Mouse (Mus musculus) liver, embryonic 14.5 days (tissue): Measurements from ENCODE around the gene G6pc. TPM values are rescaled to one million over a fixed set of nuclear protein-coding genes. Genes with fewer than 3 reads are reported as not detected.

Experiments
- ATAC-seq: fragments of 200-750 bp; cut with Nextera tagmentation; 2 replicates; pipeline ENCODE4 v1.8.0; 2017; ENCODE audit warnings: moderate number of reproducible peaks, mild to moderate bottlenecking, moderate library complexity; ENCODE audit not compliant: insufficient read depth
- DNase-seq, 3 experiments: peaks; one replicate each; pipeline ENCODE4 v3.0.0-alpha.2; 2012 to 2013; ENCODE audit warnings: low read depth in 3 of 3, low spot score in 3 of 3
- H3K27ac ChIP-seq: fragments of 300-500 bp; sonication (generic); 2 replicates; pipeline ENCODE4 v1.5.1; 2014; ENCODE audit warnings: moderate library complexity, mild to moderate bottlenecking, control low read depth, inconsistent platforms
- H3K27me3 ChIP-seq: fragments of 300-500 bp; sonication (generic); 2 replicates; pipeline ENCODE4 v1.6.1; 2014; ENCODE audit warnings: mild to moderate bottlenecking, low read length, moderate library complexity; ENCODE audit not compliant: control insufficient read depth, insufficient read depth
- H3K36me3 ChIP-seq: fragments of 300-500 bp; sonication (generic); replicated peaks from 2 replicates; pipeline ENCODE4 v1.6.1; 2014; ENCODE audit warnings: low read depth; ENCODE audit not compliant: control insufficient read depth, insufficient read depth
- H3K4me1 ChIP-seq, 2 experiments: fragments of 200-500 bp in 1 of 2; fragments of 300-500 bp in 1 of 2; sonication (generic) in 1 of 2; replicated peaks; 2 replicates each; pipeline ENCODE4 v1.6.1; 2012 to 2014; ENCODE audit warnings: antibody characterized with exemption in 1 of 2, inconsistent platforms in 1 of 2, low read length in 1 of 2; ENCODE audit not compliant: control insufficient read depth in 2 of 2, insufficient read depth in 2 of 2
- H3K4me2 ChIP-seq: fragments of 300-500 bp; sonication (generic); 2 replicates; pipeline ENCODE4 v1.6.1; 2014; ENCODE audit warnings: low read depth, mild to moderate bottlenecking, control low read depth, moderate library complexity
- H3K4me3 ChIP-seq, 2 experiments: fragments of 200-500 bp in 1 of 2; fragments of 300-500 bp in 1 of 2; sonication (generic) in 1 of 2; 2 replicates each; pipeline ENCODE4 v1.5.1; 2012 to 2014; ENCODE audit warnings: low read depth in 2 of 2, low read length in 2 of 2, mild to moderate bottlenecking in 2 of 2, control low read depth in 1 of 2, inconsistent platforms in 1 of 2, moderate library complexity in 1 of 2; ENCODE audit not compliant: insufficient read depth in 1 of 2
- H3K9ac ChIP-seq: fragments of 300-500 bp; sonication (generic); replicated peaks from 2 replicates; pipeline ENCODE4 v1.6.1; 2014; ENCODE audit warnings: mild to moderate bottlenecking, control low read depth, moderate library complexity
- H3K9me3 ChIP-seq: fragments of 300-500 bp; sonication (generic); 2 replicates; pipeline ENCODE4 v1.6.1; 2016; ENCODE audit warnings: low read length, mixed read lengths; ENCODE audit not compliant: control insufficient read depth
- CTCF ChIP-seq: IDR thresholded peaks from 2 replicates; pipeline ENCODE4 v1.5.1; 2016; ENCODE audit warnings: antibody characterized with exemption, low read depth, control low read depth
- EP300 ChIP-seq: IDR thresholded peaks from 2 replicates; pipeline ENCODE4 v1.6.1; 2016; ENCODE audit warnings: antibody characterized with exemption, low read depth
- WGBS: fragments of 180-500 bp; shearing (Covaris S2); extraction: QIAGEN DNeasy Blood & Tissue Kit; methylation state at CpG from one replicate; pipeline ENCODE4 v1.1.7; 2014; ENCODE audit not compliant: insufficient replicate concordance; 5-methylcytosine and 5-hydroxymethylcytosine counted together
- microRNA-seq: library from miRNA; unstranded; fragments of <30 nt; microRNA quantifications from one replicate; pipeline ENCODE4, GENCODE M21; 2016
- polyA plus RNA-seq, 2 experiments: library from polyadenylated mRNA; depleted of rRNA in 1 of 2; stranded (reverse) in 1 of 2; unstranded in 1 of 2; fragments of >200 nt; fragmentation: Nextera tagmentation in 1 of 2; extraction: Ambion mirVana in 1 of 2; gene quantifications; 2 replicates each; pipeline versions ENCODE4 v1.2.1 to v1.2.3; 2012 to 2014

Gene G6pc
- polyA plus RNA-seq, 2 experiments = 0.02 to 0.04 TPM

- WGBS = 36% methylated on average over 8 of the region's 8 CpGs
- Histone ChIP-seq H3K9me3 (no peaks in the 10 kb centered on the region), H3K27ac (no peak overlapping the region), H3K27me3 (no peaks in the 10 kb centered on the region), H3K4me1 (peaks cover 11 to 15% of the 10 kb centered on the region in 2 experiments), H3K9ac (peak overlapping the region; percentile 82), H3K4me2 (peak overlapping the region; percentile 99), H3K4me3 (peak overlapping the region; percentile 79 to 98; a peak in 3 of 4 replicates), H3K36me3 (peaks cover 6% of the 10 kb centered on the region)
- no peak for DNase-seq
- ATAC-seq = no peak
- TF ChIP-seq EP300 (no peak), CTCF (no peak)
Observed at GRCm38 (mm10) chr11:101426165-101426564, 58.8 kb downstream of the G6pc start.

Small RNAs within 50 kb of the gene (microRNA-seq; reads per million reads assigned to microRNA genes)
- not detected for gene Gm25593
- not detected for gene Mir6929

Other genes with a start within 250 kb of the G6pc start
- 19.3 and 20.4 TPM in 2 replicates for gene Retreg3, start 247.7 kb upstream of the G6pc start, polyA plus RNA-seq (2012; rRNA removed)
- gene Retreg3, start 247.7 kb upstream of the G6pc start, polyA plus RNA-seq (2014; fragmentation: Nextera tagmentation; extraction: Ambion mirVana) = 5.3 and 6.7 TPM in 2 replicates
- gene Tubg1, start 247.6 kb upstream of the G6pc start, polyA plus RNA-seq (2012; rRNA removed) = 12.4 and 13.8 TPM in 2 replicates
- 32.0 and 32.4 TPM in 2 replicates for gene Tubg1, start 247.6 kb upstream of the G6pc start, polyA plus RNA-seq (2014; fragmentation: Nextera tagmentation; extraction: Ambion mirVana)
- gene Tubg2, start 211.7 kb upstream of the G6pc start, polyA plus RNA-seq (2012; rRNA removed) = 0.13 and 0.14 TPM in 2 replicates
- gene Tubg2, start 211.7 kb upstream of the G6pc start, polyA plus RNA-seq (2014; fragmentation: Nextera tagmentation; extraction: Ambion mirVana) = not detected in 2 replicates
- 0.11 and 0.16 TPM in 2 replicates for gene Cntnap1, start 197.0 kb upstream of the G6pc start, polyA plus RNA-seq (2012; rRNA removed)
- 0.08 TPM in 1 of 2 replicates, not detected in the other for gene Cntnap1, start 197.0 kb upstream of the G6pc start, polyA plus RNA-seq (2014; fragmentation: Nextera tagmentation; extraction: Ambion mirVana)
- gene Plekhh3, start 196.2 kb upstream of the G6pc start, polyA plus RNA-seq (2012; rRNA removed) = 1.1 TPM in 2 replicates
- gene Plekhh3, start 196.2 kb upstream of the G6pc start, polyA plus RNA-seq (2014; fragmentation: Nextera tagmentation; extraction: Ambion mirVana) = 1.0 TPM in 2 replicates
- not detected in 2 replicates for gene Ccr10, start 192.1 kb upstream of the G6pc start, polyA plus RNA-seq (2012; rRNA removed)
- not detected in 2 replicates for gene Ccr10, start 192.1 kb upstream of the G6pc start, polyA plus RNA-seq (2014; fragmentation: Nextera tagmentation; extraction: Ambion mirVana)
- gene Ezh1, start 141.1 kb upstream of the G6pc start, polyA plus RNA-seq (2012; rRNA removed) = 6.8 and 8.8 TPM in 2 replicates
- gene Ezh1, start 141.1 kb upstream of the G6pc start, polyA plus RNA-seq (2014; fragmentation: Nextera tagmentation; extraction: Ambion mirVana) = 7.9 and 8.1 TPM in 2 replicates
- gene Ramp2, start 121.5 kb upstream of the G6pc start, polyA plus RNA-seq (2012; rRNA removed) = 15.1 and 17.5 TPM in 2 replicates
- 19.0 and 19.2 TPM in 2 replicates for gene Ramp2, start 121.5 kb upstream of the G6pc start, polyA plus RNA-seq (2014; fragmentation: Nextera tagmentation; extraction: Ambion mirVana)
- 35.1 and 36.3 TPM in 2 replicates for gene Vps25, start 113.9 kb upstream of the G6pc start, polyA plus RNA-seq (2012; rRNA removed)
- 88.6 and 90.0 TPM in 2 replicates for gene Vps25, start 113.9 kb upstream of the G6pc start, polyA plus RNA-seq (2014; fragmentation: Nextera tagmentation; extraction: Ambion mirVana)
- gene Wnk4, start 107.0 kb upstream of the G6pc start, polyA plus RNA-seq (2012; rRNA removed) = 5.3 and 5.4 TPM in 2 replicates
- gene Wnk4, start 107.0 kb upstream of the G6pc start, polyA plus RNA-seq (2014; fragmentation: Nextera tagmentation; extraction: Ambion mirVana) = 6.4 and 6.9 TPM in 2 replicates
- gene Cntd1, start 88.5 kb upstream of the G6pc start, polyA plus RNA-seq (2012; rRNA removed) = 0.44 and 0.68 TPM in 2 replicates
- 0.44 and 0.72 TPM in 2 replicates for gene Cntd1, start 88.5 kb upstream of the G6pc start, polyA plus RNA-seq (2014; fragmentation: Nextera tagmentation; extraction: Ambion mirVana)
- gene Coa3, start 88.4 kb upstream of the G6pc start, polyA plus RNA-seq (2012; rRNA removed) = 58.7 and 84.8 TPM in 2 replicates
- gene Coa3, start 88.4 kb upstream of the G6pc start, polyA plus RNA-seq (2014; fragmentation: Nextera tagmentation; extraction: Ambion mirVana) = 109 and 122 TPM in 2 replicates
- 22.7 and 60.5 TPM in 2 replicates for gene Becn1, start 65.3 kb upstream of the G6pc start, polyA plus RNA-seq (2012; rRNA removed)
- gene Becn1, start 65.3 kb upstream of the G6pc start, polyA plus RNA-seq (2014; fragmentation: Nextera tagmentation; extraction: Ambion mirVana) = 86.2 and 93.6 TPM in 2 replicates
- 117 and 123 TPM in 2 replicates for gene Psme3, start 51.3 kb upstream of the G6pc start, polyA plus RNA-seq (2012; rRNA removed)
- 135 and 152 TPM in 2 replicates for gene Psme3, start 51.3 kb upstream of the G6pc start, polyA plus RNA-seq (2014; fragmentation: Nextera tagmentation; extraction: Ambion mirVana)
- gene Aoc2, start 42.5 kb upstream of the G6pc start, polyA plus RNA-seq (2012; rRNA removed) = 4.6 and 4.7 TPM in 2 replicates
- gene Aoc2, start 42.5 kb upstream of the G6pc start, polyA plus RNA-seq (2014; fragmentation: Nextera tagmentation; extraction: Ambion mirVana) = 0.97 and 1.0 TPM in 2 replicates
- 0.21 and 0.25 TPM in 2 replicates for gene Aoc3, start 37.0 kb upstream of the G6pc start, polyA plus RNA-seq (2012; rRNA removed)
- 0.03 and 0.05 TPM in 2 replicates for gene Aoc3, start 37.0 kb upstream of the G6pc start, polyA plus RNA-seq (2014; fragmentation: Nextera tagmentation; extraction: Ambion mirVana)
- 24.7 TPM in 2 replicates for gene Aarsd1, start 50.1 kb downstream of the G6pc start, polyA plus RNA-seq (2012; rRNA removed)
- 39.7 and 42.0 TPM in 2 replicates for gene Aarsd1, start 50.1 kb downstream of the G6pc start, polyA plus RNA-seq (2014; fragmentation: Nextera tagmentation; extraction: Ambion mirVana)
- gene Gm27029, start 57.2 kb downstream of the G6pc start, polyA plus RNA-seq (2012; rRNA removed) = 0.17 and 0.84 TPM in 2 replicates
- gene Gm27029, start 57.2 kb downstream of the G6pc start, polyA plus RNA-seq (2014; fragmentation: Nextera tagmentation; extraction: Ambion mirVana) = 2.6 and 3.5 TPM in 2 replicates
- 3.4 and 3.9 TPM in 2 replicates for gene Rundc1, start 57.5 kb downstream of the G6pc start, polyA plus RNA-seq (2012; rRNA removed)
- gene Rundc1, start 57.5 kb downstream of the G6pc start, polyA plus RNA-seq (2014; fragmentation: Nextera tagmentation; extraction: Ambion mirVana) = 2.9 and 3.0 TPM in 2 replicates
- 0.29 and 0.74 TPM in 2 replicates for gene Ptges3l, start 57.8 kb downstream of the G6pc start, polyA plus RNA-seq (2012; rRNA removed)
- gene Ptges3l, start 57.8 kb downstream of the G6pc start, polyA plus RNA-seq (2014; fragmentation: Nextera tagmentation; extraction: Ambion mirVana) = 0.53 and 0.86 TPM in 2 replicates
- 571 and 987 TPM in 2 replicates for gene Rpl27, start 74.7 kb downstream of the G6pc start, polyA plus RNA-seq (2012; rRNA removed)
- 295 and 303 TPM in 2 replicates for gene Rpl27, start 74.7 kb downstream of the G6pc start, polyA plus RNA-seq (2014; fragmentation: Nextera tagmentation; extraction: Ambion mirVana)
- gene Ifi35, start 80.8 kb downstream of the G6pc start, polyA plus RNA-seq (2012; rRNA removed) = 14.0 and 17.2 TPM in 2 replicates
- 21.3 and 22.1 TPM in 2 replicates for gene Ifi35, start 80.8 kb downstream of the G6pc start, polyA plus RNA-seq (2014; fragmentation: Nextera tagmentation; extraction: Ambion mirVana)
- 2.9 and 3.1 TPM in 2 replicates for gene Rnd2, start 97.4 kb downstream of the G6pc start, polyA plus RNA-seq (2012; rRNA removed)
- gene Rnd2, start 97.4 kb downstream of the G6pc start, polyA plus RNA-seq (2014; fragmentation: Nextera tagmentation; extraction: Ambion mirVana) = 1.2 and 1.4 TPM in 2 replicates
- 9.1 TPM in 2 replicates for gene Vat1, start 98.7 kb downstream of the G6pc start, polyA plus RNA-seq (2012; rRNA removed)
- 6.8 and 6.9 TPM in 2 replicates for gene Vat1, start 98.7 kb downstream of the G6pc start, polyA plus RNA-seq (2014; fragmentation: Nextera tagmentation; extraction: Ambion mirVana)
- gene Brca1, start 184.4 kb downstream of the G6pc start, polyA plus RNA-seq (2012; rRNA removed) = 5.7 and 8.6 TPM in 2 replicates
- gene Brca1, start 184.4 kb downstream of the G6pc start, polyA plus RNA-seq (2014; fragmentation: Nextera tagmentation; extraction: Ambion mirVana) = 14.0 and 15.2 TPM in 2 replicates
- 20.0 and 24.9 TPM in 2 replicates for gene Nbr1, start 184.6 kb downstream of the G6pc start, polyA plus RNA-seq (2012; rRNA removed)
- 28.9 and 33.8 TPM in 2 replicates for gene Nbr1, start 184.6 kb downstream of the G6pc start, polyA plus RNA-seq (2014; fragmentation: Nextera tagmentation; extraction: Ambion mirVana)
- gene Tmem106a, start 214.7 kb downstream of the G6pc start, polyA plus RNA-seq (2012; rRNA removed) = 5.7 and 7.3 TPM in 2 replicates
- gene Tmem106a, start 214.7 kb downstream of the G6pc start, polyA plus RNA-seq (2014; fragmentation: Nextera tagmentation; extraction: Ambion mirVana) = 5.4 and 7.5 TPM in 2 replicates
- not detected in 2 replicates for gene Gm11634, start 231.7 kb downstream of the G6pc start, polyA plus RNA-seq (2012; rRNA removed)
- gene Gm11634, start 231.7 kb downstream of the G6pc start, polyA plus RNA-seq (2014; fragmentation: Nextera tagmentation; extraction: Ambion mirVana) = not detected in 2 replicates